Mouse (Mus musculus): ENCODE data around the gene Kctd10.

DNA sequence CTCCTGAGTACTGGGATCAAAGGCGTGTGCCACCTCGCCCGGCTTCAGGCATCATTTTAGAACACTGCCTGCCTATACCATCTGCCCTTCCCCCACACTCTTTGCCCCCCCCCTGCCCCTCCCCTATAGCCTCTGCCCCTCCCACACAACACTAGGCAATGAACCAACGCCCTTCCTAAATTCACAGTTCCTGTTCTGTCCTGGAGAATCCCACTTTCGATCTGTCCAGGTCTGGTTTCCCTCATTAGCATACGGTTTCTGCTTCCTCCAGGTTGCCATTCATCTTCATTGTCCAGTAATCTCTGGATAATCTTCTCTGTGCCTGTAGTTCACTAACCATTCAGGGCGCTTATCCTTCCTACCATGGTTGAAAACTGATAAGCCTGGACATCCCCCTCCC is 36.7 kb downstream of the Kctd10 start:
- TF ChIP-seq POLR2A (IDR thresholded peaks at IDR 0.05; ENCODE audit: extremely low read depth, insufficient read depth, low read length): no peak
- TF ChIP-seq CTCF (IDR thresholded peaks at IDR 0.05; ENCODE audit: extremely low read depth, insufficient read depth, low read length): no peak
